Mouse (Mus musculus): ENCODE measurements around the gene Rab3gap1.
A peak's percentile ranks its signal among the peaks of the same experiment; 100 is the strongest.

Gene Rab3gap1

DNA sequence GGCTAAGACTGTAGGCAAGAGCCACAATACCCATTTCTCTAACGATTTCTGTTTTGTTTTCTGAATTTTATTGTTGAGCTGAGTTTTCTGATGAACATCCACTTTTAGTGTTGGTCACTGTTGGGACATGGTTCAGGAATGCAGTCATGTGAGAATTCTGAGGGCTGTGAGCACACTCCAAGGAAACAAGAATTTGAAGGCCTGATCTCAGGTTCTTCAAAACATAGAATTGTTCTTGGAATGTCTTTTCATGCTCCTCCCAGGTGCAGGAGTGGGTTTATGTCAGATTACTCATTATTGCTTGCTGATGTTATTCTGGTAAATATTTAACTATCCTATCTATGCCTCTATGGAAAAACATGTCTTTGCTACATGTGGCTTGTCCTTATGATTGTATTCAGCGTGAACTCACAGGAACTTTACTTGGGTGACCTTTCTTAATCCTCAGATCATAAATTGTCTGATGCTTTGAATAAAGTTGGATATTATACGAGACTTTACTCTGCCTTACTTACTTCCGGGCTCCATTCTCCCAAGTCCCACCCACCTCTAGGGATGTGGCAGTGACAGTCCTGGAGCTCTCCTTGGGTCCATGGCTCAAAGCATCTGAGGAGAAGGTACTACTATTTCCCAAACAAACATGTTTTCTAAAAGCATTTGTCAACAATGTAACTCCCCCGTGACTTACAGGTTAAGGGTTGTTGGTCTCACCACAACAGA is 114.9 kb downstream of the Rab3gap1 start:
- no peak for DNase-seq (ENCODE audit: low spot score)

DNA sequence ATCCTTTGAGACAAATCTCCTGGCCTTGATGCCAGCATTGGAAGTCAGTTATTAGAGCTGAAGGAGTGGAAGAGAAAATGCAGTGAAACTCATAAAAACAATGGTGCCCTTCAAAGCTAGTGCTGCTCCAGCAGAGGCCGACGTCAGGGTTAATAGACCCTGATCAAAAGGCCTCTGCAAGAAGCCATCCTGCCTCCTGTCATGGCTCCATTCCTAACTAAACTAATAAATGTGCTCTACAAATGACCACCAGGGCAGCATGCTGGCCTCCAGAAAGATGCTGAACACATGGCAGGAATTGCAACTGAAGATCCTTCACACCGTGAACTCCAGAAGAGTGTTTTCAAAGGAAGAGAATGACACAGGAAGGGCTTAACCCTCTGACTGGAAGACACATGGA is 116.8 kb downstream of the Rab3gap1 start:
- peak; percentile 24 for DNase-seq (ENCODE audit: low spot score)

- DNase-seq (ENCODE audit: low spot score): no peak
Observed at GRCm38 (mm10) chr1:127988246-127988645, 119.7 kb downstream of the Rab3gap1 start.

DNA sequence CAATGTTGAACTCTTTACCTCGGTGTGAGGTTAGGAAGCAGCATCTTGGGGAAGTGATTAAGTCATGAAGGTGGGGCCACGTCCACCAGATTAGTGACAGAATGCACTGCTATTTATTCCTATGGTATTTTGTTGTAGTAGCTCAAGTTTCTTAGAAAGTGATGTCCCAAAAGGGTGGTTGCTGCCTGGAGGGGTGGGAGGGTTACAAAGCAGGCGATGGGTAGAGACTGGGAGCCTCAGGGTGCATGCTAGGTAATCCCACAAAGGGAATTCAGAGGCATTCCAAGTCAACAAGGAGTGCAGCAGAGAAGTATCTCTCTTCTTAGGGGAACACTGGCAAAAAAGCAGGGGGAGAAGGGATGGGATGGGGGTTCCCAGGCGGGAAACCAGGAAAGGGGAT is 120.8 kb downstream of the Rab3gap1 start:
- no peak for DNase-seq (ENCODE audit: low spot score)

- no peak for DNase-seq (ENCODE audit: low spot score)
Observed at GRCm38 (mm10) chr1:127989876-127990731, 121.5 kb downstream of the Rab3gap1 start.

Measured in embryo, embryonic 10 days (tissue).